Mouse (Mus musculus) myocyte (in vitro differentiated cells): ENCODE results near the gene Rnf181. TPM values are rescaled to one million over a fixed set of nuclear protein-coding genes. Genes with fewer than 3 reads are reported as not detected.

Experiments used
- H3K27me3 ChIP-seq: one replicate; pipeline ENCODE4 v1.6.1; 2011; ENCODE audit not compliant: control insufficient read depth, insufficient read depth, insufficient read length
- H3K36me3 ChIP-seq: one replicate; pipeline ENCODE4 v1.6.1; 2011; ENCODE audit not compliant: control insufficient read depth, insufficient read depth
- H3K4me2 ChIP-seq: one replicate; pipeline ENCODE4 v1.6.1; 2011; ENCODE audit warnings: low read depth, control low read depth
- H3K4me3 ChIP-seq: one replicate; pipeline ENCODE4 v1.5.1; 2011; ENCODE audit warnings: mild to moderate bottlenecking, control low read depth, moderate library complexity
- H3K79me2 ChIP-seq: one replicate; pipeline ENCODE4 v1.6.1; 2011; ENCODE audit not compliant: control insufficient read depth, insufficient read depth
- H3ac ChIP-seq: one replicate; pipeline ENCODE4 v1.6.1; 2011; ENCODE audit not compliant: control insufficient read depth, insufficient read length
- E2F4 ChIP-seq: IDR thresholded peaks from one replicate; pipeline ENCODE4 v1.6.1; 2011; ENCODE audit warnings: mild to moderate bottlenecking, control low read depth, moderate library complexity; ENCODE audit not compliant: insufficient read depth
- MAX ChIP-seq: IDR thresholded peaks from one replicate; pipeline ENCODE4 v1.6.1; 2011; ENCODE audit warnings: low read depth, mild to moderate bottlenecking, control low read depth
- POLR2AphosphoS2 ChIP-seq: IDR thresholded peaks from one replicate; pipeline ENCODE4 v1.6.1; 2011; ENCODE audit warnings: low read depth, control low read depth; ENCODE audit not compliant: insufficient read length
- polyA plus RNA-seq: library from polyadenylated mRNA; unstranded; fragments of >200 nt; fragmentation: generic; extraction: Trizol; gene quantifications from one replicate; pipeline ENCODE4 v1.2.1, GENCODE M21; 2012; ENCODE audit warnings: missing spikeins

Gene Rnf181
- polyA plus RNA-seq, 1 experiment, result 169 TPM

- no peak for TF ChIP-seq MAX
- TF ChIP-seq POLR2AphosphoS2, result peak; percentile 66
- no peak for TF ChIP-seq E2F4
- Histone ChIP-seq H3K4me2 (no peak overlapping the region), H3K4me3 (no peak overlapping the region), H3ac (no peak overlapping the region), H3K36me3 (peaks cover 14% of the 10 kb centered on the region), H3K27me3 (no peaks in the 10 kb centered on the region), H3K79me2 (no peaks in the 10 kb centered on the region)
Observed at GRCm38 (mm10) chr6:72312198-72312597, 54.6 kb downstream of the Rnf181 start.

Other genes with a start within 250 kb of the Rnf181 start
- gene Atoh8, start 131.4 kb downstream of the Rnf181 start, polyA plus RNA-seq, result 2.1 TPM
- gene Sftpb, start 62.3 kb downstream of the Rnf181 start, polyA plus RNA-seq, result not detected
- 55.4 TPM for gene Usp39, start 21.8 kb downstream of the Rnf181 start, polyA plus RNA-seq
- gene 0610030E20Rik, start 19.6 kb downstream of the Rnf181 start, polyA plus RNA-seq, result 8.0 TPM
- 26.7 TPM for gene Tmem150a, start 11.5 kb downstream of the Rnf181 start, polyA plus RNA-seq
- gene Vamp5, start 13.5 kb upstream of the Rnf181 start, polyA plus RNA-seq, result 544 TPM
- gene Vamp8, start 23.7 kb upstream of the Rnf181 start, polyA plus RNA-seq, result 107 TPM
- gene Ggcx, start 47.4 kb upstream of the Rnf181 start, polyA plus RNA-seq, result 17.5 TPM
- 142 TPM for gene Mat2a, start 72.6 kb upstream of the Rnf181 start, polyA plus RNA-seq
- gene Sh2d6, start 154.8 kb upstream of the Rnf181 start, polyA plus RNA-seq, result 1.1 TPM
- 394 TPM for gene Capg, start 177.4 kb upstream of the Rnf181 start, polyA plus RNA-seq
- 6.4 TPM for gene Elmod3, start 231.5 kb upstream of the Rnf181 start, polyA plus RNA-seq
- gene Retsat, start 231.5 kb upstream of the Rnf181 start, polyA plus RNA-seq, result 14.9 TPM